Mouse (Mus musculus) myocyte (in vitro differentiated cells): ENCODE results near the gene Ptprs. TPM values are rescaled to one million over a fixed set of nuclear protein-coding genes. Genes with fewer than 3 reads are reported as not detected.

Source experiments
- H3K27me3 ChIP-seq: one replicate; pipeline ENCODE4 v1.6.1; 2011; ENCODE audit not compliant: control insufficient read depth, insufficient read depth, insufficient read length
- H3K36me3 ChIP-seq: one replicate; pipeline ENCODE4 v1.6.1; 2011; ENCODE audit not compliant: control insufficient read depth, insufficient read depth
- H3K4me2 ChIP-seq: one replicate; pipeline ENCODE4 v1.6.1; 2011; ENCODE audit warnings: low read depth, control low read depth
- H3K4me3 ChIP-seq: one replicate; pipeline ENCODE4 v1.5.1; 2011; ENCODE audit warnings: mild to moderate bottlenecking, control low read depth, moderate library complexity
- H3K79me2 ChIP-seq: one replicate; pipeline ENCODE4 v1.6.1; 2011; ENCODE audit not compliant: control insufficient read depth, insufficient read depth
- H3ac ChIP-seq: one replicate; pipeline ENCODE4 v1.6.1; 2011; ENCODE audit not compliant: control insufficient read depth, insufficient read length
- CEBPB ChIP-seq: IDR thresholded peaks from 2 replicates; pipeline ENCODE4 v1.6.1; 2011; ENCODE audit warnings: mild to moderate bottlenecking, moderate library complexity; ENCODE audit not compliant: poor library complexity, insufficient read depth, severe bottlenecking
- E2F4 ChIP-seq: IDR thresholded peaks from one replicate; pipeline ENCODE4 v1.6.1; 2011; ENCODE audit warnings: mild to moderate bottlenecking, control low read depth, moderate library complexity; ENCODE audit not compliant: insufficient read depth
- MAX ChIP-seq: IDR thresholded peaks from one replicate; pipeline ENCODE4 v1.6.1; 2011; ENCODE audit warnings: low read depth, mild to moderate bottlenecking, control low read depth
- MYOD1 ChIP-seq, 3 experiments: IDR thresholded peaks; one replicate each; pipeline ENCODE4 v1.6.1; 2011; ENCODE audit warnings: control low read depth in 2 of 3, low read depth in 2 of 3, mild to moderate bottlenecking in 2 of 3, moderate library complexity in 1 of 3; ENCODE audit not compliant: insufficient read length in 2 of 3, control insufficient read depth in 1 of 3
- MYOG ChIP-seq, 3 experiments: IDR thresholded peaks; one replicate each; pipeline ENCODE4 v1.6.1; 2011; ENCODE audit warnings: control low read depth in 2 of 3, low read depth in 2 of 3, mild to moderate bottlenecking in 2 of 3; ENCODE audit not compliant: insufficient read length in 2 of 3, control insufficient read depth in 1 of 3, insufficient read depth in 1 of 3
- POLR2A ChIP-seq: IDR thresholded peaks from one replicate; pipeline ENCODE4 v1.6.1; 2011; ENCODE audit warnings: low read depth, mild to moderate bottlenecking, control low read depth, moderate library complexity; ENCODE audit not compliant: insufficient read length
- POLR2AphosphoS2 ChIP-seq: IDR thresholded peaks from one replicate; pipeline ENCODE4 v1.6.1; 2011; ENCODE audit warnings: low read depth, control low read depth; ENCODE audit not compliant: insufficient read length
- REST ChIP-seq: IDR thresholded peaks from one replicate; pipeline ENCODE4 v1.6.1; 2011; ENCODE audit warnings: mild to moderate bottlenecking, control low read depth, moderate library complexity; ENCODE audit not compliant: insufficient read depth, insufficient read length
- SRF ChIP-seq: IDR thresholded peaks from one replicate; pipeline ENCODE4 v1.6.1; 2011; ENCODE audit warnings: low read depth; ENCODE audit not compliant: control insufficient read depth, insufficient read length
- TCF12 ChIP-seq: IDR thresholded peaks from one replicate; pipeline ENCODE4 v1.6.1; 2011; ENCODE audit warnings: mild to moderate bottlenecking, control low read depth; ENCODE audit not compliant: poor library complexity, insufficient read depth, severe bottlenecking
- TCF3 ChIP-seq: IDR thresholded peaks from one replicate; pipeline ENCODE4 v1.6.1; 2011; ENCODE audit warnings: low read depth, control low read depth; ENCODE audit not compliant: insufficient read length
- USF1 ChIP-seq: IDR thresholded peaks from one replicate; pipeline ENCODE4 v1.6.1; 2011; ENCODE audit warnings: low read depth, mild to moderate bottlenecking, control low read depth, moderate library complexity
- polyA plus RNA-seq: library from polyadenylated mRNA; unstranded; fragments of >200 nt; fragmentation: generic; extraction: Trizol; gene quantifications from one replicate; pipeline ENCODE4 v1.2.1, GENCODE M21; 2012; ENCODE audit warnings: missing spikeins

Ptprs gene
- polyA plus RNA-seq, 1 experiment = 116 TPM

DNA sequence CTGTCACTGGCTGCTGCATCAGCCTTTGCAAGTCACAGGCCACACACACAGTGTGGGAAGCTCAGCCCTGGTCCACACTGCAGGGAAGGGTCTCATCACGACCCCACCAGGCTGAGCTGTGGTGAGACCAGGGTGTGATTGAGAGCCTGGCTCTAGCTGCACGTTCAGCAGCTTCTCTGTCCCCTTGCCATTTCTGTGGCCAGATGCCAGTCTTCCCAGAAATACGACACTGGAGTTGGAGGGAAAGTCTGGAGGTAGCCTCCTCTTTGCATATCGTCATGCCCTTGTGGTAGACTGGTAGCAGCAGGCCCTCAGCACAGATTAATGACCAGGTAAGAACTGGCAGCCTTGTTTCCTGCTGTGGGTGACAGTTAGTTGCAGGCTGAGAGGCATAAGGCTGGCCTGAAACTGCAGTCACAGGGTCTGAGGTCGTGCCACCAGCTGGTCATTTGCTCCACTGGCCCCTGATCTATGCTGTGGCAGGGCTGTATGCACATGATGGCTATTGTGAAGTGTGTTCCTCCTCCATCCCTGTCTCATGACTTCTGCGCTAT, 96.9 kb downstream of the Ptprs start:
- H3K4me2 ChIP-seq = no peak overlapping the region
- no peak overlapping the region for H3ac ChIP-seq
- H3K4me3 ChIP-seq = no peak overlapping the region
- TF ChIP-seq SRF = no peak
- TF ChIP-seq TCF3 = no peak
- TF ChIP-seq TCF12 = no peak
- TF ChIP-seq MYOG (IDR thresholded peaks at IDR 0.05; ENCODE audit: control insufficient read depth in 1 of 3, insufficient read depth in 1 of 3, insufficient read length in 2 of 3, low read depth in 2 of 3) = no peak
- TF ChIP-seq CEBPB = no peak
- TF ChIP-seq MAX = no peak
- no peak for TF ChIP-seq POLR2AphosphoS2
- TF ChIP-seq POLR2A = no peak
- TF ChIP-seq E2F4 = no peak
- no peak for TF ChIP-seq REST
- TF ChIP-seq USF1 = no peak
- no peak for TF ChIP-seq MYOD1 (IDR thresholded peaks at IDR 0.05; ENCODE audit: control insufficient read depth in 1 of 3, insufficient read length in 2 of 3, low read depth in 2 of 3)
- H3K27me3 ChIP-seq = no peaks in the 10 kb centered on the region
- no peaks in the 10 kb centered on the region for H3K79me2 ChIP-seq
- H3K36me3 ChIP-seq = no peaks in the 10 kb centered on the region

DNA sequence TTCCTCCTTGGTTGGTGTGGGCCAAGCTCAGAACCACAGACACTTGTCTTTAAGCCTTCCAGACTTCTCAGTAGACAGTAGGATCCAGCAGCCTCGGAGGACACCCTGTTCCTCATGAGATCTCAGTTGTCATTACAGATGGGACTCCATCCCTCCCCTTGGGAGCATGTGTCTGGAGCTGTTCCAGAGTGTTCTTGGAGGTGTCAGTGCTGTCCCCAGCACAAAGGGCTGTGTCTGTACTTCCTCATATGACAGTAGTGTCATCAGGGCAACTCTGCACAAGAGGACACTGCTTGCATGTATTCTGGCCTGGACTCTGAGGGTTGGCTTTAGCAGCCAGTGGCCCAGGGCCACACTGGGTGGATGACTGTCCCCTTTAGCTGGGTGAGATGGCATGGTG, 101.4 kb downstream of the Ptprs start:
- no peak overlapping the region for H3ac ChIP-seq
- TF ChIP-seq SRF (no peak), REST (no peak), MYOG (IDR thresholded peaks at IDR 0.05; ENCODE audit: control insufficient read depth in 1 of 3, insufficient read depth in 1 of 3, insufficient read length in 2 of 3, low read depth in 2 of 3) (no peak), POLR2A (no peak), USF1 (no peak), E2F4 (no peak), POLR2AphosphoS2 (no peak), TCF3 (no peak), TCF12 (no peak), MYOD1 (IDR thresholded peaks at IDR 0.05; ENCODE audit: control insufficient read depth in 1 of 3, insufficient read length in 2 of 3, low read depth in 2 of 3) (no peak), CEBPB (no peak), MAX (no peak)
- no peak overlapping the region for H3K4me2 ChIP-seq
- no peaks in the 10 kb centered on the region for H3K27me3 ChIP-seq
- no peak overlapping the region for H3K4me3 ChIP-seq
- no peaks in the 10 kb centered on the region for H3K36me3 ChIP-seq
- no peaks in the 10 kb centered on the region for H3K79me2 ChIP-seq

DNA sequence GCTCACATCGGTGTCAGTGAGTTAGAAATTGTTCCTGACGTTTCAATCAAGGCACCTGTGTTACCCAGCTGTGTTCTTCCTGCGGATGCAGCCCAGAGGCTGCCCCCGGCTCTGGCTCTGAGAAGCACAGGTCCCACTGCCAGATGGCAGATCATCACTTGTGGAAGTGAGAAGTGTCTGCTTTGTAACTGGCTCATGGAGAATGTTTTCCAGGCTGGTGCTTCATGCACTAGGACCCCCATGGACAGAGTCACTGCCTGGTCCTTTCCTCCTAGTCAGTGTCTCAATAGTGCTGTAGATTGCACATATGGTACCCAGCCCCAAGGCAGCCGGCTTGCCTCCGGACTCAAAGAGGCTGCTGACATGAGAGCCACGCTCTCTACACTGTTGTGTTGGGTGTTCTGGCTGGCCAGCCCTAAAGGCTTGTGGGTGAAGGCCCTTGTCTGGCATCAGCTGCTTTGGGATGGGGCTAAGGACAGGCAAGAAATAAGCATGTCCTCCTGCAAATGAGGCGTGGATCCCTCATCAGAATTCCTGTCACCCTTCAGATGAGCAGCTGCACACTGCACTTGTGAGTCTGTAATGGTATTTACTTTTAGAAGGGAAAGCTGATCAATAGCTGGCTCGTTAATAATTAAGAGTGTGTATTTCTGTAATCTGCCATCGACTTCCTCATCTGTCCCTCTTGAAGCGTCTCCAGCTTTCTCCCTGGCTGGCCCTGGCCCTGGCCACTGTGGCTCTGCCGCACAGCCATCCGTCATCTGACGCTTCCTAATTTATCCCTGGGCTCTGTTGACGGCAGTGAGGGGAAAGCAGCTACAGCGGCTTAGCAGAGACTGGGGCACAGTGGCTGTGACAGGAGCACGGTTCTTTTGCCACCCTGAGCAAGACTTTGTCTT, 102.9 kb downstream of the Ptprs start:
- Histone ChIP-seq H3K27me3 (no peaks in the 10 kb centered on the region), H3ac (no peak overlapping the region), H3K36me3 (no peaks in the 10 kb centered on the region), H3K79me2 (no peaks in the 10 kb centered on the region), H3K4me3 (no peak overlapping the region), H3K4me2 (no peak overlapping the region)
- TF ChIP-seq TCF12 (no peak), REST (no peak), SRF (no peak), MYOD1 (IDR thresholded peaks at IDR 0.05; ENCODE audit: control insufficient read depth in 1 of 3, insufficient read length in 2 of 3, low read depth in 2 of 3) (no peak), USF1 (no peak), CEBPB (no peak), MAX (no peak), E2F4 (no peak), MYOG (IDR thresholded peaks at IDR 0.05; ENCODE audit: control insufficient read depth in 1 of 3, insufficient read depth in 1 of 3, insufficient read length in 2 of 3, low read depth in 2 of 3) (no peak), TCF3 (no peak), POLR2AphosphoS2 (no peak), POLR2A (no peak)

DNA sequence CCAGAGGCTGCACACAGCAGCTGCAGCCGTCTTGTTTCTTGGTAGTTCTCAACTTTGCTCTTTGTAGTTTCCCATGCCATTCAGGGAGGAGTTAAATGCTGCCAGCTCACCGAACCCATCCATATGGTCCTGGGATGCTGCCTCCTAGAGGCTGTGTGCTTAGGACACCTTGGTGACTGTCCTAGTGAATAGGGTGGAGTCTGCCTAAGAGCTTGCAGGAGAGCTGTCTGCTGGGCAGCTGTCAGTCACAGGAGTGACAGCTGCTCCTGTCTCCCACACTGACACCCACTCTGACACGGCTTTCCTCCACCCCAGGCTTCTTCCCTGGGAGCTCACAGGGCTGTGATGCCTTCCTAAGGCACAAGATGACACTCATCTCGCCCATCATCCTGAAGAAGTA, 104.2 kb downstream of the Ptprs start:
- H3K79me2 ChIP-seq = no peaks in the 10 kb centered on the region
- H3ac ChIP-seq = no peak overlapping the region
- H3K27me3 ChIP-seq = no peaks in the 10 kb centered on the region
- TF ChIP-seq POLR2A = no peak
- no peak for TF ChIP-seq SRF
- TF ChIP-seq MAX = no peak
- no peak for TF ChIP-seq TCF12
- TF ChIP-seq POLR2AphosphoS2 = no peak
- peak in 2 of 3 experiments; percentile 5 to 45 for TF ChIP-seq MYOG (IDR thresholded peaks at IDR 0.05; ENCODE audit: control insufficient read depth in 1 of 3, insufficient read depth in 1 of 3, insufficient read length in 2 of 3, low read depth in 2 of 3)
- TF ChIP-seq MYOD1 (IDR thresholded peaks at IDR 0.05; ENCODE audit: control insufficient read depth in 1 of 3, insufficient read length in 2 of 3, low read depth in 2 of 3) = peak; percentile 31 to 98 (median 83)
- no peak for TF ChIP-seq REST
- H3K4me3 ChIP-seq = no peak overlapping the region
- H3K4me2 ChIP-seq = no peak overlapping the region
- H3K36me3 ChIP-seq = no peaks in the 10 kb centered on the region
